Mouse (Mus musculus): ENCODE data around the gene Lbhd1.
"Not testable (repeated sequence)": the region's sequence is repeated elsewhere in the genome, so short reads cannot be mapped to it uniquely, and the experiment has no call there.

Lbhd1 gene

GRCm38 (mm10) chr19:8872266-8872840, 11.2 kb upstream of the Lbhd1 start:
- no peak for DNase-seq

- DNase-seq: peak; percentile 88
Observed at GRCm38 (mm10) chr19:8875031-8875430, 8.5 kb upstream of the Lbhd1 start.

- DNase-seq: peak; percentile 99
Observed at GRCm38 (mm10) chr19:8880311-8881033, 3.1 kb upstream of the Lbhd1 start, which contains the start of gene Uqcc3. Gene Uqcc3, minus strand, starts transcription at chr19:8880923.

- no peak for DNase-seq
Observed at GRCm38 (mm10) chr19:8881034-8881392, 2.5 kb upstream of the Lbhd1 start.

- no peak for DNase-seq
Observed at GRCm38 (mm10) chr19:8886916-8887584, 3.5 kb downstream of the Lbhd1 start.

- DNase-seq: no peak
Observed at GRCm38 (mm10) chr19:8887585-8888463, 4.3 kb downstream of the Lbhd1 start.

GRCm38 (mm10) chr19:8888511-8889385, 5.2 kb downstream of the Lbhd1 start, which contains the start of the genes 1810009A15Rik and Gm49416:
Gene 1810009A15Rik, plus strand, starts transcription at chr19:8888853.
Gene Gm49416, plus strand, starts transcription at chr19:8888926.
- peak; percentile 100 for DNase-seq

- peak; percentile 98 for DNase-seq
Observed at GRCm38 (mm10) chr19:8892829-8893766, 9.6 kb downstream of the Lbhd1 start, which contains the start of gene Ints5. Gene Ints5, plus strand, starts transcription at chr19:8893005.

- peak; percentile 88 for DNase-seq
Observed at GRCm38 (mm10) chr19:8895397-8895960, 11.9 kb downstream of the Lbhd1 start.

- DNase-seq: peak; percentile 89
Observed at GRCm38 (mm10) chr19:8896231-8896630, 12.7 kb downstream of the Lbhd1 start.

GRCm38 (mm10) chr19:8897211-8897864, 13.8 kb downstream of the Lbhd1 start:
- not testable (repeated sequence) for DNase-seq

GRCm38 (mm10) chr19:8897865-8898495, 14.4 kb downstream of the Lbhd1 start, which contains the start of gene Ganab:
Gene Ganab, plus strand, starts transcription at chr19:8898071.
- DNase-seq: peak; percentile 100

- DNase-seq: no peak
Observed at GRCm38 (mm10) chr19:8898576-8898975, 15.0 kb downstream of the Lbhd1 start.

- no peak for DNase-seq
Observed at GRCm38 (mm10) chr19:8899079-8899478, 15.5 kb downstream of the Lbhd1 start.

- DNase-seq: no peak
Observed at GRCm38 (mm10) chr19:8903412-8903811, 19.9 kb downstream of the Lbhd1 start.

- peak; percentile 86 for DNase-seq
Observed at GRCm38 (mm10) chr19:8908531-8908930, 25.0 kb downstream of the Lbhd1 start.

GRCm38 (mm10) chr19:8911810-8912209, 28.3 kb downstream of the Lbhd1 start:
- DNase-seq: no peak

GRCm38 (mm10) chr19:8914212-8914611, 30.7 kb downstream of the Lbhd1 start:
- peak; percentile 77 for DNase-seq

- DNase-seq: no peak
Observed at GRCm38 (mm10) chr19:8919000-8919399, 35.5 kb downstream of the Lbhd1 start.
